Mouse (Mus musculus): ENCODE measurements around the gene Sgms1. TPM values are rescaled to one million over a fixed set of nuclear protein-coding genes. Genes with fewer than 3 reads are reported as not detected.

Gene Sgms1
- total RNA-seq, 2 experiments from 2014 or later, result 45.3 to 46.0 TPM

- no peak for DNase-seq (ENCODE audit: low spot score in 2 of 2)
Observed at GRCm38 (mm10) chr19:32220991-32221390, 168.5 kb downstream of the Sgms1 start.

- DNase-seq (ENCODE audit: low spot score in 2 of 2), result no peak
Observed at GRCm38 (mm10) chr19:32216710-32217109, 172.8 kb downstream of the Sgms1 start.

- DNase-seq (ENCODE audit: low spot score in 2 of 2), result no peak
Observed at GRCm38 (mm10) chr19:32214905-32215806, 174.4 kb downstream of the Sgms1 start.

- no peak for DNase-seq (ENCODE audit: low spot score in 2 of 2)
Observed at GRCm38 (mm10) chr19:32213577-32213976, 175.9 kb downstream of the Sgms1 start.

GRCm38 (mm10) chr19:32211293-32211585 is 178.3 kb downstream of the Sgms1 start:
- no peak for DNase-seq (ENCODE audit: low spot score in 2 of 2)

GRCm38 (mm10) chr19:32210450-32211292 is 178.8 kb downstream of the Sgms1 start:
- DNase-seq (ENCODE audit: low spot score in 2 of 2), result peak; percentile 63 to 72

- DNase-seq (ENCODE audit: low spot score in 2 of 2), result no peak
Observed at GRCm38 (mm10) chr19:32210099-32210449, 179.4 kb downstream of the Sgms1 start.

GRCm38 (mm10) chr19:32202131-32203114 is 187.1 kb downstream of the Sgms1 start:
- DNase-seq (ENCODE audit: low spot score in 2 of 2), result no peak

- DNase-seq (ENCODE audit: low spot score in 2 of 2), result no peak
Observed at GRCm38 (mm10) chr19:32199861-32200574, 189.5 kb downstream of the Sgms1 start.

GRCm38 (mm10) chr19:32199133-32199532 is 190.4 kb downstream of the Sgms1 start:
- DNase-seq (ENCODE audit: low spot score in 2 of 2), result no peak

GRCm38 (mm10) chr19:32198494-32199106 is 190.9 kb downstream of the Sgms1 start:
- no peak for DNase-seq (ENCODE audit: low spot score in 2 of 2)

- no peak for DNase-seq (ENCODE audit: low spot score in 2 of 2)
Observed at GRCm38 (mm10) chr19:32196976-32197819, 192.3 kb downstream of the Sgms1 start.

GRCm38 (mm10) chr19:32196222-32196621 is 193.3 kb downstream of the Sgms1 start:
- no peak for DNase-seq (ENCODE audit: low spot score in 2 of 2)

GRCm38 (mm10) chr19:32194863-32195262 is 194.7 kb downstream of the Sgms1 start:
- DNase-seq (ENCODE audit: low spot score in 2 of 2), result no peak

- DNase-seq (ENCODE audit: low spot score in 2 of 2), result no peak
Observed at GRCm38 (mm10) chr19:32194074-32194473, 195.4 kb downstream of the Sgms1 start.

- DNase-seq (ENCODE audit: low spot score in 2 of 2), result no peak
Observed at GRCm38 (mm10) chr19:32191596-32191995, 197.9 kb downstream of the Sgms1 start.

- no peak for DNase-seq (ENCODE audit: low spot score in 2 of 2)
Observed at GRCm38 (mm10) chr19:32189961-32190360, 199.6 kb downstream of the Sgms1 start.

GRCm38 (mm10) chr19:32189036-32189436 is 200.5 kb downstream of the Sgms1 start:
- no peak for DNase-seq (ENCODE audit: low spot score in 2 of 2)

GRCm38 (mm10) chr19:32186594-32187092 is 202.9 kb downstream of the Sgms1 start:
- no peak for DNase-seq (ENCODE audit: low spot score in 2 of 2)

Data from left cerebral cortex, adult 18-20 months (tissue).